Mouse (Mus musculus) C2C12 (cell line): ENCODE results near the gene Syt5. TPM values are rescaled to one million over a fixed set of nuclear protein-coding genes. Genes with fewer than 3 reads are reported as not detected.

ENCODE experiments used
- H3K27me3 ChIP-seq: one replicate; pipeline ENCODE4 v1.6.1; 2011; ENCODE audit not compliant: control insufficient read depth, insufficient read depth, insufficient read length
- H3K36me3 ChIP-seq: one replicate; pipeline ENCODE4 v1.6.1; 2011; ENCODE audit not compliant: control insufficient read depth, insufficient read depth
- H3K4me3 ChIP-seq: one replicate; pipeline ENCODE4 v1.5.1; 2011; ENCODE audit warnings: mild to moderate bottlenecking, control low read depth; ENCODE audit not compliant: poor library complexity, insufficient read depth, severe bottlenecking
- H3K79me2 ChIP-seq: one replicate; pipeline ENCODE4 v1.6.1; 2011; ENCODE audit not compliant: control insufficient read depth, insufficient read depth
- H3K79me3 ChIP-seq: one replicate; pipeline ENCODE4 v1.6.1; 2011; ENCODE audit warnings: low read depth, control low read depth
- H3ac ChIP-seq: one replicate; pipeline ENCODE3; 2011; ENCODE audit warnings: low read depth; ENCODE audit not compliant: control insufficient read depth, insufficient read length
- CEBPB ChIP-seq: IDR thresholded peaks from one replicate; pipeline ENCODE4 v1.6.1; 2011; ENCODE audit warnings: low read depth, mild to moderate bottlenecking, control low read depth, moderate library complexity
- CTCF ChIP-seq: IDR thresholded peaks from one replicate; pipeline ENCODE4 v1.5.1; 2011; ENCODE audit not compliant: control insufficient read depth, insufficient read depth, insufficient read length
- FOSL1 ChIP-seq: IDR thresholded peaks from one replicate; pipeline ENCODE4 v1.8.0; 2011; ENCODE audit warnings: mild to moderate bottlenecking, low read length; ENCODE audit not compliant: poor library complexity, insufficient read depth, severe bottlenecking
- MAX ChIP-seq: IDR thresholded peaks from one replicate; pipeline ENCODE4 v1.6.1; 2011; ENCODE audit warnings: mild to moderate bottlenecking, control low read depth
- MYOD1 ChIP-seq: IDR thresholded peaks from one replicate; pipeline ENCODE4 v1.6.1; 2011; ENCODE audit warnings: low read depth; ENCODE audit not compliant: control insufficient read depth, insufficient read length
- MYOG ChIP-seq: IDR thresholded peaks from one replicate; pipeline ENCODE4 v1.6.1; 2011; ENCODE audit not compliant: control insufficient read depth, insufficient read length; ENCODE audit errors: extremely low read depth
- USF1 ChIP-seq: IDR thresholded peaks from one replicate; pipeline ENCODE4 v1.6.1; 2011; ENCODE audit warnings: low read depth, mild to moderate bottlenecking, control low read depth, moderate library complexity
- microRNA-seq: library from miRNA; unstranded; fragments of <30 nt; microRNA quantifications from one replicate; pipeline ENCODE4, GENCODE M21; 2019; ENCODE audit warnings: borderline microRNAs expressed
- polyA plus RNA-seq: library from polyadenylated mRNA; unstranded; fragments of >200 nt; fragmentation: generic; extraction: Trizol; gene quantifications from one replicate; pipeline ENCODE4 v1.2.1, GENCODE M21; 2012; ENCODE audit warnings: missing spikeins

Gene Syt5
- polyA plus RNA-seq, 1 experiment, result 0.11 TPM

- no peak overlapping the region for H3ac ChIP-seq
- H3K27me3 ChIP-seq, result no peaks in the 10 kb centered on the region
- TF ChIP-seq MYOD1 (no peak), USF1 (no peak), FOSL1 (no peak), MYOG (no peak), MAX (no peak), CEBPB (no peak), CTCF (no peak)
- H3K79me2 ChIP-seq, result peaks cover 79% of the 10 kb centered on the region
- H3K79me3 ChIP-seq, result peaks cover 33% of the 10 kb centered on the region
- H3K36me3 ChIP-seq, result peaks cover 43% of the 10 kb centered on the region
- H3K4me3 ChIP-seq, result no peak overlapping the region
Measured at GRCm38 (mm10) chr7:4491308-4491707, 56.0 kb downstream of the Syt5 start.

Small RNA genes within 50 kb of the gene (microRNA-seq; reads per million reads assigned to microRNA genes)
- gene Gm23577, result not detected

Other genes starting within 250 kb of the Syt5 start
- gene Ncr1, start 209.8 kb downstream of the Syt5 start, polyA plus RNA-seq, result not detected
- not detected for gene Gp6, start 149.8 kb downstream of the Syt5 start, polyA plus RNA-seq
- 40.7 TPM for gene Rdh13, start 101.9 kb downstream of the Syt5 start, polyA plus RNA-seq
- 0.28 TPM for gene Eps8l1, start 86.9 kb downstream of the Syt5 start, polyA plus RNA-seq
- gene Ppp1r12c, start 45.9 kb downstream of the Syt5 start, polyA plus RNA-seq, result 54.6 TPM
- 34.7 TPM for gene Tnnt1, start 31.2 kb downstream of the Syt5 start, polyA plus RNA-seq
- gene Tnni3, start 23.3 kb downstream of the Syt5 start, polyA plus RNA-seq, result 0.91 TPM
- 1.4 TPM for gene Dnaaf3, start 15.1 kb downstream of the Syt5 start, polyA plus RNA-seq
- not detected for gene Ptprh, start 56.5 kb upstream of the Syt5 start, polyA plus RNA-seq
- 2.8 TPM for gene Tmem86b, start 83.9 kb upstream of the Syt5 start, polyA plus RNA-seq
- gene Ppp6r1, start 111.5 kb upstream of the Syt5 start, polyA plus RNA-seq, result 56.1 TPM
- gene Hspbp1, start 137.5 kb upstream of the Syt5 start, polyA plus RNA-seq, result 110 TPM
- gene Brsk1, start 143.1 kb upstream of the Syt5 start, polyA plus RNA-seq, result 15.3 TPM
- 0.07 TPM for gene Tmem150b, start 177.7 kb upstream of the Syt5 start, polyA plus RNA-seq
- 12.7 TPM for gene Kmt5c, start 192.6 kb upstream of the Syt5 start, polyA plus RNA-seq
- 0.26 TPM for gene Cox6b2, start 205.6 kb upstream of the Syt5 start, polyA plus RNA-seq
- not detected for gene Fam71e2, start 223.8 kb upstream of the Syt5 start, polyA plus RNA-seq
- gene Il11, start 235.3 kb upstream of the Syt5 start, polyA plus RNA-seq, result 1.3 TPM
- 0.84 TPM for gene Tmem190, start 235.4 kb upstream of the Syt5 start, polyA plus RNA-seq
- 22.9 TPM for gene Tmem238, start 242.1 kb upstream of the Syt5 start, polyA plus RNA-seq
- 3,556 TPM for gene Rpl28, start 245.3 kb upstream of the Syt5 start, polyA plus RNA-seq